Mouse (Mus musculus): Measurements from ENCODE around the gene Tmem232. TPM values are rescaled to one million over a fixed set of nuclear protein-coding genes. Genes with fewer than 3 reads are reported as not detected.

The Tmem232 gene
- polyA plus RNA-seq (2012; rRNA removed) = 0.21 and 0.31 TPM in 2 replicates

- DNase-seq (ENCODE audit: low read depth) = peak; percentile 86
Observed at GRCm38 (mm10) chr17:65540441-65541272, at the start of gene Tmem232. Tmem232 (minus strand) TSS chr17:65540782.

GRCm38 (mm10) chr17:65586892-65587291 is 46.3 kb upstream of the Tmem232 start:
- TF ChIP-seq CTCF (IDR thresholded peaks at IDR 0.05; ENCODE audit: borderline replicate concordance, extremely low read depth, insufficient read depth, insufficient read length) (no peak), POLR2A (IDR thresholded peaks at IDR 0.05; ENCODE audit: borderline replicate concordance, extremely low read depth, insufficient read depth, insufficient read length, poor library complexity, severe bottlenecking) (no peak)
- DNase-seq (ENCODE audit: low read depth) = no peak

More at GRCm38 (mm10) chr17:65540441-65541272, at the start of gene Tmem232:
- peak; percentile 46; the same call in 1 of the 2 replicates for TF ChIP-seq CTCF (IDR thresholded peaks at IDR 0.05; ENCODE audit: borderline replicate concordance, extremely low read depth, insufficient read depth, insufficient read length)
- no peak for TF ChIP-seq POLR2A (IDR thresholded peaks at IDR 0.05; ENCODE audit: borderline replicate concordance, extremely low read depth, insufficient read depth, insufficient read length, poor library complexity, severe bottlenecking)

- TF ChIP-seq CTCF (IDR thresholded peaks at IDR 0.05; ENCODE audit: borderline replicate concordance, extremely low read depth, insufficient read depth, insufficient read length) (no peak), POLR2A (IDR thresholded peaks at IDR 0.05; ENCODE audit: borderline replicate concordance, extremely low read depth, insufficient read depth, insufficient read length, poor library complexity, severe bottlenecking) (no peak)
- DNase-seq (ENCODE audit: low read depth) = no peak
Observed at GRCm38 (mm10) chr17:65581440-65581839, 40.9 kb upstream of the Tmem232 start.

GRCm38 (mm10) chr17:65579766-65580165 is 39.2 kb upstream of the Tmem232 start:
- no peak for DNase-seq (ENCODE audit: low read depth)
- TF ChIP-seq POLR2A (IDR thresholded peaks at IDR 0.05; ENCODE audit: borderline replicate concordance, extremely low read depth, insufficient read depth, insufficient read length, poor library complexity, severe bottlenecking) = no peak
- no peak for TF ChIP-seq CTCF (IDR thresholded peaks at IDR 0.05; ENCODE audit: borderline replicate concordance, extremely low read depth, insufficient read depth, insufficient read length)

GRCm38 (mm10) chr17:65575339-65575738 is 34.8 kb upstream of the Tmem232 start:
- TF ChIP-seq CTCF (IDR thresholded peaks at IDR 0.05; ENCODE audit: borderline replicate concordance, extremely low read depth, insufficient read depth, insufficient read length) (no peak), POLR2A (IDR thresholded peaks at IDR 0.05; ENCODE audit: borderline replicate concordance, extremely low read depth, insufficient read depth, insufficient read length, poor library complexity, severe bottlenecking) (no peak)
- DNase-seq (ENCODE audit: low read depth) = peak; percentile 59

- TF ChIP-seq CTCF (IDR thresholded peaks at IDR 0.05; ENCODE audit: borderline replicate concordance, extremely low read depth, insufficient read depth, insufficient read length) (no peak), POLR2A (IDR thresholded peaks at IDR 0.05; ENCODE audit: borderline replicate concordance, extremely low read depth, insufficient read depth, insufficient read length, poor library complexity, severe bottlenecking) (no peak)
- DNase-seq (ENCODE audit: low read depth) = no peak
Observed at GRCm38 (mm10) chr17:65574850-65575249, 34.3 kb upstream of the Tmem232 start.

- no peak for DNase-seq (ENCODE audit: low read depth)
- TF ChIP-seq POLR2A (IDR thresholded peaks at IDR 0.05; ENCODE audit: borderline replicate concordance, extremely low read depth, insufficient read depth, insufficient read length, poor library complexity, severe bottlenecking) (no peak), CTCF (IDR thresholded peaks at IDR 0.05; ENCODE audit: borderline replicate concordance, extremely low read depth, insufficient read depth, insufficient read length) (no peak)
Observed at GRCm38 (mm10) chr17:65571866-65572265, 31.3 kb upstream of the Tmem232 start.

GRCm38 (mm10) chr17:65571466-65571865 is 30.9 kb upstream of the Tmem232 start:
- DNase-seq (ENCODE audit: low read depth) = no peak
- no peak for TF ChIP-seq CTCF (IDR thresholded peaks at IDR 0.05; ENCODE audit: borderline replicate concordance, extremely low read depth, insufficient read depth, insufficient read length)
- no peak for TF ChIP-seq POLR2A (IDR thresholded peaks at IDR 0.05; ENCODE audit: borderline replicate concordance, extremely low read depth, insufficient read depth, insufficient read length, poor library complexity, severe bottlenecking)

- TF ChIP-seq POLR2A (IDR thresholded peaks at IDR 0.05; ENCODE audit: borderline replicate concordance, extremely low read depth, insufficient read depth, insufficient read length, poor library complexity, severe bottlenecking) (no peak), CTCF (IDR thresholded peaks at IDR 0.05; ENCODE audit: borderline replicate concordance, extremely low read depth, insufficient read depth, insufficient read length) (no peak)
- DNase-seq (ENCODE audit: low read depth) = no peak
Observed at GRCm38 (mm10) chr17:65564189-65564588, 23.6 kb upstream of the Tmem232 start.

GRCm38 (mm10) chr17:65563345-65563744 is 22.8 kb upstream of the Tmem232 start:
- peak; percentile 60 for DNase-seq (ENCODE audit: low read depth)
- TF ChIP-seq POLR2A (IDR thresholded peaks at IDR 0.05; ENCODE audit: borderline replicate concordance, extremely low read depth, insufficient read depth, insufficient read length, poor library complexity, severe bottlenecking) = no peak
- TF ChIP-seq CTCF (IDR thresholded peaks at IDR 0.05; ENCODE audit: borderline replicate concordance, extremely low read depth, insufficient read depth, insufficient read length) = no peak

- TF ChIP-seq POLR2A (IDR thresholded peaks at IDR 0.05; ENCODE audit: borderline replicate concordance, extremely low read depth, insufficient read depth, insufficient read length, poor library complexity, severe bottlenecking) = no peak
- TF ChIP-seq CTCF (IDR thresholded peaks at IDR 0.05; ENCODE audit: borderline replicate concordance, extremely low read depth, insufficient read depth, insufficient read length) = peak; percentile 68; the same call in 1 of the 2 replicates
- peak; percentile 92 for DNase-seq (ENCODE audit: low read depth)
Observed at GRCm38 (mm10) chr17:65562761-65563160, 22.2 kb upstream of the Tmem232 start.
